Mouse (Mus musculus): ENCODE data around the gene Ephb2. TPM values are rescaled to one million over a fixed set of nuclear protein-coding genes. Genes with fewer than 3 reads are reported as not detected.

The Ephb2 gene
- polyA plus RNA-seq, 1 experiment from 2014 or later = 22.0 TPM

DNA sequence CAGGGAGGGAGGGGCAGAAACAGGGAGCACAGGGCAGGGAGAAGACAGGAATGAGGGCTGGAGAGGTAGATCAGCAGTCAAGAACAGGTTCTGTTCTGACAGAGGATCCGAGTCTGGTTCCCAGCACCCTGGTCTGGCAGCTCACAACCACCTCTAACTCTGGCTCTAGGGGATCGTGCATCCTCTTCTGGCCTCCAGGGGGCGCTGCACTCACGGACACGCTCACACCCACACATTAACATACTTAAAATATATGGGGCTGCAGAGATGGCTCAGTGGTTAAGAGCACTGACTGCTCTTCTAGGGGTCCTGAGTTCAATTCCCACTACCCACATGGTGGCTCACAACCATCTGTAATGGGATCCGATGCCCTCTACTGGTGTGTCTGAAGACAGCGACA lies 24.2 kb upstream of the Ephb2 start:
- H3K9me3 ChIP-seq = no peaks in the 10 kb centered on the region
- H3K4me1 ChIP-seq = peaks cover 31% of the 10 kb centered on the region
- H3K4me3 ChIP-seq = no peak overlapping the region
- H3K9ac ChIP-seq = no peak overlapping the region
- 85% methylated on average over 7 of the region's 7 CpGs for WGBS
- H3K27ac ChIP-seq = no peak overlapping the region
- H3K4me2 ChIP-seq (replicated peaks) = no peak overlapping the region
- no peak for ATAC-seq (ENCODE audit: low FRiP score, low read depth)
- no peaks in the 10 kb centered on the region for H3K27me3 ChIP-seq (replicated peaks)
- no peaks in the 10 kb centered on the region for H3K36me3 ChIP-seq

GRCm38 (mm10) chr4:136855081-136855480 lies 19.3 kb upstream of the Ephb2 start:
- H3K4me1 ChIP-seq = no peaks in the 10 kb centered on the region
- no peaks in the 10 kb centered on the region for H3K27me3 ChIP-seq (replicated peaks)
- no peak overlapping the region for H3K4me2 ChIP-seq (replicated peaks)
- H3K36me3 ChIP-seq = no peaks in the 10 kb centered on the region
- no peak for ATAC-seq (ENCODE audit: low FRiP score, low read depth)
- no peak overlapping the region for H3K27ac ChIP-seq
- WGBS = 27% methylated on average over 6 of the region's 6 CpGs
- no peaks in the 10 kb centered on the region for H3K9me3 ChIP-seq
- H3K9ac ChIP-seq = no peak overlapping the region
- H3K4me3 ChIP-seq = no peak overlapping the region

- H3K4me1 ChIP-seq = no peaks in the 10 kb centered on the region
- H3K9ac ChIP-seq = no peak overlapping the region
- no peaks in the 10 kb centered on the region for H3K27me3 ChIP-seq (replicated peaks)
- ATAC-seq (ENCODE audit: low FRiP score, low read depth) = no peak
- H3K4me2 ChIP-seq (replicated peaks) = no peak overlapping the region
- H3K9me3 ChIP-seq = no peaks in the 10 kb centered on the region
- H3K27ac ChIP-seq = no peak overlapping the region
- 76% methylated on average over 12 of the region's 12 CpGs for WGBS
- no peaks in the 10 kb centered on the region for H3K36me3 ChIP-seq
- no peak overlapping the region for H3K4me3 ChIP-seq
Observed at GRCm38 (mm10) chr4:136852989-136853388, 17.2 kb upstream of the Ephb2 start.

DNA sequence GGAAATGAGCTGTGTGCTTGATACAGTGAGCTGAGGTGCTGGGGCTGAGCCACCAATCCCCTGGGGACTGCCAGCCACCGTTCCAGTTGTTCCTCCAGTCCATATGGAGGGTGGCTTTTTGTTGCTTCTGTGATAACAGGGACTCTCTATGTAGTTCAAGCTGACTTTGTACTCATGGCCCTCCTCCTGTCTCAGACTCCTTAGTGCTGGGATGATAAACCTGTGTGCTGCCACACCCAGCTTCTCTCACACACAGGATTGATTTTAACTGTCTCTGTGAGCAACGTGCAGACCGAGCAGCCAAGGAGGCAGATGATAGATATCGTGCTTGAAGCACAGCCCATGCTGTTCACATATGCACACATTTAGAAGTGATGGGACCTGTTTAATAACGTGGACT lies 16.3 kb upstream of the Ephb2 start:
- Histone ChIP-seq H3K36me3 (no peaks in the 10 kb centered on the region), H3K27me3 (replicated peaks) (no peaks in the 10 kb centered on the region), H3K4me2 (replicated peaks) (no peak overlapping the region), H3K9ac (no peak overlapping the region), H3K4me1 (no peaks in the 10 kb centered on the region), H3K27ac (no peak overlapping the region), H3K9me3 (no peaks in the 10 kb centered on the region), H3K4me3 (no peak overlapping the region)
- ATAC-seq (ENCODE audit: low FRiP score, low read depth) = no peak
- 68% methylated on average over 5 of the region's 5 CpGs for WGBS

DNA sequence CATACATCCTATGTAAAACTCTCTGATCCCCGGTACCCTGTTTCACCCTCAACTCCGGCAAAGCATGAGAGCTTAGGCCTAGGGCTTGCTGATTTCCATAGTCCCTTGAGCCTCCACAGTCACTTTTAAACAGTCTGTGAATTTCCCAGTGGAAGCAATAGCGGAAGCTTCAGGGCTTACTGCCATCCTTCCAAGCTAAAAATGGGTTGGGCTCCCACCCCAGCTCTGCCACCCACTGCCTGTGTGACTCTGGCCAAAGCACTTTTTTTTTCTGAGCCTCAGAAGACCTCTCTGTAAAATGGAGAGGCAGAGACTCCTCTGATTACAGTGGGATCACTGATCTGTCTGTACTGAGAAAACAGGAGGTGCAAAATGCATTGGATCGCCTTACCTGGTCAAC lies 12.8 kb upstream of the Ephb2 start:
- Histone ChIP-seq H3K36me3 (no peaks in the 10 kb centered on the region), H3K27me3 (replicated peaks) (no peaks in the 10 kb centered on the region), H3K4me3 (no peak overlapping the region), H3K27ac (no peak overlapping the region), H3K4me2 (replicated peaks) (no peak overlapping the region), H3K9me3 (no peaks in the 10 kb centered on the region), H3K4me1 (no peaks in the 10 kb centered on the region), H3K9ac (no peak overlapping the region)
- no peak for ATAC-seq (ENCODE audit: low FRiP score, low read depth)
- 79% methylated on average over 4 of the region's 4 CpGs for WGBS

GRCm38 (mm10) chr4:136847166-136847565 lies 11.4 kb upstream of the Ephb2 start:
- WGBS = 67% methylated on average over 6 of the region's 6 CpGs

GRCm38 (mm10) chr4:136842802-136843201 lies 7.0 kb upstream of the Ephb2 start:
- H3K27me3 ChIP-seq (replicated peaks) = 0 out of 2 replicates have a peak, but pooled peaks cover 4% of the 10 kb centered on the region
- 85% methylated on average over 10 of the region's 10 CpGs for WGBS
- H3K9ac ChIP-seq = no peak overlapping the region
- H3K4me1 ChIP-seq = peaks cover 16% of the 10 kb centered on the region
- no peak for ATAC-seq (ENCODE audit: low FRiP score, low read depth)
- H3K4me3 ChIP-seq = no peak overlapping the region
- H3K36me3 ChIP-seq = no peaks in the 10 kb centered on the region
- H3K4me2 ChIP-seq (replicated peaks) = no peak overlapping the region
- H3K27ac ChIP-seq = no peak overlapping the region
- H3K9me3 ChIP-seq = no peaks in the 10 kb centered on the region

More at GRCm38 (mm10) chr4:136847166-136847565, 11.4 kb upstream of the Ephb2 start:
- Histone ChIP-seq H3K4me1 (no peaks in the 10 kb centered on the region), H3K4me3 (no peak overlapping the region), H3K4me2 (replicated peaks) (no peak overlapping the region), H3K9ac (no peak overlapping the region), H3K9me3 (no peaks in the 10 kb centered on the region), H3K27ac (no peak overlapping the region), H3K36me3 (no peaks in the 10 kb centered on the region), H3K27me3 (replicated peaks) (no peaks in the 10 kb centered on the region)
- ATAC-seq (ENCODE audit: low FRiP score, low read depth) = no peak

DNA sequence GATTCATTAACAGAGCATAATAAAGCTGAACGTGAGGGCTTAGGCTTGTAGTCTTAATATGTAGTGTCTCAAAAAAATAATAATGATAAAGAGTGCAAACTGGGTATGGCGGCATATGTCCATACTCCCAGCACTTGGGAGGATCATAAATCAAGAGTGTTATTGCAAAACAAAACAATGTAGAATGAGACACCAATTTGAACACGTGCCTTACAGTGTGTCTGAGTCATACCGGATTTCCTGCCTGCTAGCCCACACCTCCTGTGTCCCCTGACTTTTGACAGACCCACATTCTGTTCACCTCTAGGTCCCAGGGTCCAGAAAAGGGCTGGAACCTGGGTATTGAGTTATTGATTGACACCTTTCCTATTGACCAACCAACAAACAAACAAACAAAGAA lies 6.2 kb upstream of the Ephb2 start:
- WGBS = 83% methylated on average over 4 of the region's 4 CpGs
- no peak for ATAC-seq (ENCODE audit: low FRiP score, low read depth)

GRCm38 (mm10) chr4:136841056-136841455 lies 5.3 kb upstream of the Ephb2 start:
- no peak overlapping the region for H3K9ac ChIP-seq

More for the DNA sequence above, 6.2 kb upstream of the Ephb2 start:
- Histone ChIP-seq H3K27me3 (replicated peaks) (0 out of 2 replicates have a peak, but pooled peaks cover 4% of the 10 kb centered on the region), H3K27ac (no peak overlapping the region), H3K4me2 (replicated peaks) (no peak overlapping the region), H3K36me3 (no peaks in the 10 kb centered on the region), H3K9ac (no peak overlapping the region), H3K9me3 (no peaks in the 10 kb centered on the region), H3K4me1 (peaks cover 23% of the 10 kb centered on the region), H3K4me3 (no peak overlapping the region)

GRCm38 (mm10) chr4:136838462-136838861 lies 2.7 kb upstream of the Ephb2 start:
- no peaks in the 10 kb centered on the region for H3K36me3 ChIP-seq
- no peaks in the 10 kb centered on the region for H3K9me3 ChIP-seq
- H3K27me3 ChIP-seq (replicated peaks) = 0 out of 2 replicates have a peak, but pooled peaks cover 4% of the 10 kb centered on the region
- H3K4me1 ChIP-seq = peaks cover 43% of the 10 kb centered on the region
- WGBS = 39% methylated on average over 9 of the region's 9 CpGs
- no peak overlapping the region; the same call in 1 of the 2 replicates for H3K4me2 ChIP-seq (replicated peaks)
- H3K9ac ChIP-seq = no peak overlapping the region
- no peak for ATAC-seq (ENCODE audit: low FRiP score, low read depth)
- no peak overlapping the region for H3K4me3 ChIP-seq
- no peak overlapping the region for H3K27ac ChIP-seq

More at GRCm38 (mm10) chr4:136841056-136841455, 5.3 kb upstream of the Ephb2 start:
- no peaks in the 10 kb centered on the region for H3K36me3 ChIP-seq
- H3K9me3 ChIP-seq = no peaks in the 10 kb centered on the region
- no peak overlapping the region for H3K27ac ChIP-seq
- peaks cover 32% of the 10 kb centered on the region for H3K4me1 ChIP-seq
- 11% methylated on average over 5 of the region's 5 CpGs for WGBS
- no peak overlapping the region for H3K4me3 ChIP-seq
- H3K4me2 ChIP-seq (replicated peaks) = no peak overlapping the region; the same call in 1 of the 2 replicates
- 0 out of 2 replicates have a peak, but pooled peaks cover 4% of the 10 kb centered on the region for H3K27me3 ChIP-seq (replicated peaks)
- peak; percentile 36; the same call in 1 of the 2 replicates for ATAC-seq (ENCODE audit: low FRiP score, low read depth)

GRCm38 (mm10) chr4:136838026-136838425 lies 2.2 kb upstream of the Ephb2 start:
- H3K4me1 ChIP-seq = peaks cover 48% of the 10 kb centered on the region
- H3K4me2 ChIP-seq (replicated peaks) = no peak overlapping the region
- no peak overlapping the region for H3K9ac ChIP-seq
- no peaks in the 10 kb centered on the region for H3K9me3 ChIP-seq
- no peaks in the 10 kb centered on the region for H3K36me3 ChIP-seq
- WGBS = 79% methylated on average over 9 of the region's 9 CpGs
- H3K4me3 ChIP-seq = no peak overlapping the region
- H3K27ac ChIP-seq = no peak overlapping the region
- no peak for ATAC-seq (ENCODE audit: low FRiP score, low read depth)
- 0 out of 2 replicates have a peak, but pooled peaks cover 4% of the 10 kb centered on the region for H3K27me3 ChIP-seq (replicated peaks)

DNA sequence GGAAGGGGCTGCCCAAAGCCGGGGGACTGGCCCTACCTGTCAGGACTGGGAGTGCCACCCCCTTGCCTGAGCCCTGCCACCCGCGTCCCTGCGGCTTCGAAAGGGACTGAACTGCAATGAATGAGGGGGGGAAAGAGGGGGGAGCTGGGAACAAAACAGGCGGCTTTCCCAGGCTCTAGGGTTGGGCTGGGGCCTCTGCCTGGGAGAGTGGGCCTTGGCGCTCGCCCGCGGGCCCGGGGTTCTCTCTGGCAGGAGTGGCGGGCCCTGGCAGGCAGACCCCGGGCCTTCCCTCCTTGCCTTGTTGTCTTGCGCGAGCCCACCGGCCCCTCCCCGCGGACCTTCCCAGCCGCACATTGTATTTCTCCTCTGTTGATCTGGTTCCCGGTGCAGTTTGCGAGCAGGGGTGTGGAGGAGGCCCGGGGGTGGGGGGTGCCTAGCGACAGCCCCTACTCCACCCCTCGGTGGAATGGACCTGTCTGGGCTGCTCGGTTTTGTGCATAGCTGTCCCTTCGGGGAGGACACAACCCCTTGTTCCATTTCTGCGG lies 671 bp upstream of the Ephb2 start:
- peak; percentile 79 for ATAC-seq (ENCODE audit: low FRiP score, low read depth)
- no peaks in the 10 kb centered on the region for H3K9me3 ChIP-seq
- H3K4me3 ChIP-seq = peak overlapping the region; percentile 97
- H3K4me1 ChIP-seq = peaks cover 62% of the 10 kb centered on the region
- H3K27ac ChIP-seq = peak overlapping the region; percentile 97
- H3K9ac ChIP-seq = peak overlapping the region; percentile 99
- H3K27me3 ChIP-seq (replicated peaks) = 0 out of 2 replicates have a peak, but pooled peaks cover 4% of the 10 kb centered on the region
- H3K4me2 ChIP-seq (replicated peaks) = peak overlapping the region; percentile 92
- H3K36me3 ChIP-seq = no peaks in the 10 kb centered on the region
- WGBS = 2% methylated on average over 27 of the region's 27 CpGs
